Mouse (Mus musculus): ENCODE measurements at regions not wholly inside any gene's neighbourhood (a gene's known extent, or its start where the extent isn't known, plus 50 kb on each side); places are given as distances from the start of the nearest gene placed in this dataset.

GRCm38 (mm10) chr13:47842418-47842817 lies 418.6 kb upstream of the Id4 start:
- Histone ChIP-seq H3K4me3 (no peak overlapping the region), H3K27ac (no peak overlapping the region)
- DNase-seq = no peak
- intact Hi-C loops (cut with DNase I) = no loop called here
- no peak for TF ChIP-seq CTCF (IDR thresholded peaks at IDR 0.05)

GRCm38 (mm10) chr13:47843011-47843410 lies 418.0 kb upstream of the Id4 start:
- no peak for DNase-seq
- Histone ChIP-seq H3K27ac (no peak overlapping the region), H3K4me3 (no peak overlapping the region)
- intact Hi-C loops (cut with DNase I) = no loop called here
- no peak for TF ChIP-seq CTCF (IDR thresholded peaks at IDR 0.05)

- DNase-seq = no peak
- Histone ChIP-seq H3K27ac (no peak overlapping the region), H3K4me3 (no peak overlapping the region)
- intact Hi-C loops (cut with DNase I) = no loop called here
- TF ChIP-seq CTCF (IDR thresholded peaks at IDR 0.05) = no peak
Observed at GRCm38 (mm10) chr13:47843541-47844267, 417.3 kb upstream of the Id4 start.

- H3K4me3 ChIP-seq = no peak overlapping the region
- intact Hi-C loops (cut with DNase I) = no loop called here
- DNase-seq = no peak
- H3K27ac ChIP-seq = no peak overlapping the region
- no peak for TF ChIP-seq CTCF (IDR thresholded peaks at IDR 0.05)
Observed at GRCm38 (mm10) chr13:47846713-47847112, 414.3 kb upstream of the Id4 start.

GRCm38 (mm10) chr13:47848371-47849188 lies 412.4 kb upstream of the Id4 start:
- TF ChIP-seq CTCF (IDR thresholded peaks at IDR 0.05) = no peak
- Histone ChIP-seq H3K4me3 (no peak overlapping the region), H3K27ac (no peak overlapping the region)
- no peak for DNase-seq
- intact Hi-C loops (cut with DNase I) = no loop called here

- Histone ChIP-seq H3K4me3 (no peak overlapping the region), H3K27ac (no peak overlapping the region)
- TF ChIP-seq CTCF (IDR thresholded peaks at IDR 0.05) = no peak
- no peak for DNase-seq
- intact Hi-C loops (cut with DNase I) = no loop called here
Observed at GRCm38 (mm10) chr13:47855422-47856108, 405.5 kb upstream of the Id4 start.

- Histone ChIP-seq H3K27ac (no peak overlapping the region), H3K4me3 (no peak overlapping the region)
- no peak for TF ChIP-seq CTCF (IDR thresholded peaks at IDR 0.05)
- intact Hi-C loops (cut with DNase I) = no loop called here
- DNase-seq = no peak
Observed at GRCm38 (mm10) chr13:47858946-47859345, 402.1 kb upstream of the Id4 start.

- Histone ChIP-seq H3K27ac (no peak overlapping the region), H3K4me3 (no peak overlapping the region)
- DNase-seq = no peak
- TF ChIP-seq CTCF (IDR thresholded peaks at IDR 0.05) = no peak
- intact Hi-C loops (cut with DNase I) = no loop called here
Observed at GRCm38 (mm10) chr13:47860316-47860715, 400.7 kb upstream of the Id4 start.

- TF ChIP-seq CTCF (IDR thresholded peaks at IDR 0.05) = no peak
- Histone ChIP-seq H3K4me3 (no peak overlapping the region), H3K27ac (no peak overlapping the region)
- DNase-seq = no peak
- intact Hi-C loops (cut with DNase I) = no loop called here
Observed at GRCm38 (mm10) chr13:47862896-47863295, 398.1 kb upstream of the Id4 start.

GRCm38 (mm10) chr13:47868656-47869055 lies 392.4 kb upstream of the Id4 start:
- no peak overlapping the region for H3K27ac ChIP-seq
- TF ChIP-seq CTCF (IDR thresholded peaks at IDR 0.05) = no peak
- DNase-seq = no peak
- no peak overlapping the region for H3K4me3 ChIP-seq
- intact Hi-C loops (cut with DNase I) = no loop called here

- no peak for TF ChIP-seq CTCF (IDR thresholded peaks at IDR 0.05)
- intact Hi-C loops (cut with DNase I) = no loop called here
- Histone ChIP-seq H3K4me3 (no peak overlapping the region), H3K27ac (peak overlapping the region; percentile 65)
- DNase-seq = peak; percentile 31
Observed at GRCm38 (mm10) chr13:47869670-47870532, 391.1 kb upstream of the Id4 start.

GRCm38 (mm10) chr13:47872645-47873044 lies 388.4 kb upstream of the Id4 start:
- no peak overlapping the region for H3K27ac ChIP-seq
- TF ChIP-seq CTCF (IDR thresholded peaks at IDR 0.05) = no peak
- no peak overlapping the region for H3K4me3 ChIP-seq
- no peak for DNase-seq
- intact Hi-C loops (cut with DNase I) = no loop called here
